Mouse (Mus musculus) left cerebral cortex, adult 6 months (tissue): ENCODE data around the gene Nmur1. TPM values are rescaled to one million over a fixed set of nuclear protein-coding genes. Genes with fewer than 3 reads are reported as not detected.

Experiments
- long read RNA-seq, 2 experiments: library from polyadenylated mRNA; unstranded; transcript quantifications; one replicate each; pipeline ENCODE4 v2.0.0; 2019 to 2020
- polyA plus RNA-seq: library from polyadenylated mRNA; unstranded; fragments of <200 nt; fragmentation: Nextera tagmentation; gene quantifications from 2 replicates; pipeline ENCODE4 v1.2.3, GENCODE M21; 2021

The Nmur1 gene
- 0.09 and 0.16 TPM in 2 replicates for polyA plus RNA-seq
- long read RNA-seq, experiment 1, partial matches to known transcripts = 0 of 1 reads
- long read RNA-seq, experiment 1, other reads (novel, unspliced or antisense) = 0 of 1 reads
- long read RNA-seq, experiment 2 = 0 reads

GRCm38 (mm10) chr1:86426128-86426527 lies at the start of gene Nmur1, which contains the start of gene Tex44:
TSS of gene Nmur1 (minus strand) at chr1:86426228.
TSS of gene Tex44 (plus strand) at chr1:86426329.

GRCm38 (mm10) chr1:86358906-86359797 lies 66.9 kb downstream of the Nmur1 start, which contains the start of gene Ncl:
TSS of gene Ncl (minus strand) at chr1:86359400.

Other genes with a start within 250 kb of the Nmur1 start
- 0.27 and 0.79 TPM in 2 replicates for gene B3gnt7, start 123.4 kb downstream of the Nmur1 start, polyA plus RNA-seq
- gene Ncl, start 66.8 kb downstream of the Nmur1 start, polyA plus RNA-seq = 68.9 and 73.0 TPM in 2 replicates
- not detected in 2 replicates for gene Tex44, start 101 bp upstream of the Nmur1 start, polyA plus RNA-seq
- gene Ptma, start 100.5 kb upstream of the Nmur1 start, polyA plus RNA-seq = 388 and 389 TPM in 2 replicates
- gene Pde6d, start 156.4 kb upstream of the Nmur1 start, polyA plus RNA-seq = 72.0 and 74.9 TPM in 2 replicates
- gene Cops7b, start 156.7 kb upstream of the Nmur1 start, polyA plus RNA-seq = 13.8 and 20.7 TPM in 2 replicates
- 9.6 and 10.2 TPM in 2 replicates for gene Nppc, start 244.3 kb upstream of the Nmur1 start, polyA plus RNA-seq